Comparison of ENCODE assay signal across 11 mouse cellular contexts in genomic region chr12:16391630-16392269, GRCm38 (mm10).
DNase-seq lines count a peak whose midpoint lies in the region; ATAC-seq lines count a peak whose summit lies in the region.
"Had no signal": no experiment of that assay in that cellular context is flagged by ENCODE, and none has a peak within 500 bp of the region (broad histone marks: within the 10 kb centered on the region; RNA-seq: fewer than 3 reads in every experiment).

No protein-coding gene starts in this region.

- H3K36me3 ChIP-seq in kidney, embryonic 14.5 days (ENCODE audit: control insufficient read depth, insufficient read depth, low read length): no peaks in the 10 kb centered on the region
- H3K36me3 ChIP-seq: embryonic facial prominence, embryonic 15.5 days; limb, embryonic 15.5 days had no signal

- no peak overlapping the region for H3K9ac ChIP-seq in kidney, embryonic 14.5 days (ENCODE audit: low read depth, low read length)
- H3K9ac ChIP-seq: embryonic facial prominence, embryonic 15.5 days; limb, embryonic 15.5 days had no signal

- H3K27me3 ChIP-seq in kidney, embryonic 14.5 days (ENCODE audit: control insufficient read depth, insufficient read depth, low read length): no peaks in the 10 kb centered on the region
- H3K27me3 ChIP-seq: embryonic facial prominence, embryonic 15.5 days; Patski had no signal

- H3K4me3 ChIP-seq in kidney, embryonic 14.5 days (ENCODE audit: low read length): no peak overlapping the region
- H3K4me3 ChIP-seq: embryonic facial prominence, embryonic 15.5 days; limb, embryonic 15.5 days had no signal

- WGBS in kidney, embryonic 14.5 days: 81% methylated on average over 5 of the region's 5 CpGs

- H3K27ac ChIP-seq in kidney, embryonic 14.5 days (ENCODE audit: low read depth, low read length): no peak overlapping the region
- H3K27ac ChIP-seq: embryonic facial prominence, embryonic 15.5 days; hindbrain, postnatal 0 days; limb, embryonic 15.5 days had no signal

- H3K4me1 ChIP-seq in kidney, embryonic 14.5 days (ENCODE audit: control insufficient read depth, insufficient read depth, low read length): no peaks in the 10 kb centered on the region
- H3K4me1 ChIP-seq: limb, embryonic 15.5 days had no signal

- peak; percentile 36 for DNase-seq in kidney, postnatal 14 days
- DNase-seq in brain, embryonic 18.5 days (ENCODE audit: low read depth, low spot score): peak; percentile 55
- DNase-seq in heart, postnatal 10 days: peak; percentile 27 to 39
- peak; percentile 54 for DNase-seq in right cerebral cortex, adult 18-20 months
- no peak for DNase-seq in gastrocnemius, postnatal 10 days
- DNase-seq in retina, embryonic 14.5 days (ENCODE audit: low spot score): no peak

- H3K9me3 ChIP-seq in kidney, embryonic 14.5 days (ENCODE audit: control insufficient read depth, low read length): no peaks in the 10 kb centered on the region
- H3K9me3 ChIP-seq: embryonic facial prominence, embryonic 15.5 days; limb, embryonic 15.5 days had no signal

- H3K4me2 ChIP-seq in kidney, embryonic 14.5 days (replicated peaks; ENCODE audit: low read depth, low read length): no peak overlapping the region
- H3K4me2 ChIP-seq: embryonic facial prominence, embryonic 15.5 days; limb, embryonic 15.5 days had no signal

- intact Hi-C loops in heart, postnatal 10 days (cut with DNase I): no loop called here

- no peak for ATAC-seq in kidney, embryonic 14.5 days (ENCODE audit: low FRiP score, low TSS enrichment)
- ATAC-seq: hindbrain, postnatal 0 days; Patski had no signal

Comparison
In these comparisons a context has a peak if more than half of its experiments do, and no peak if none do; other contexts are left out.
1. DNase-seq: peak in kidney, postnatal 14 days (single experiment), brain, embryonic 18.5 days (single experiment), heart, postnatal 10 days (2 of 2) and right cerebral cortex, adult 18-20 months (single experiment); none in gastrocnemius, postnatal 10 days (single experiment) and retina, embryonic 14.5 days (single experiment).